Comparison of ENCODE assay signal across 19 mouse cellular contexts in genomic region chr11:107411576-107411975, GRCm38 (mm10). TPM values are rescaled to one million over a fixed set of nuclear protein-coding genes. Genes with fewer than 3 reads are reported as not detected.
DNase-seq lines count a peak whose midpoint lies in the region; ATAC-seq and TF ChIP-seq lines count a peak whose summit lies in the region.
"Had no signal": no experiment of that assay in that cellular context is flagged by ENCODE, and none has a peak within 500 bp of the region (broad histone marks: within the 10 kb centered on the region; RNA-seq: fewer than 3 reads in every experiment).

No protein-coding gene starts in this region.

- no peaks in the 10 kb centered on the region for H3K36me3 ChIP-seq in lung, embryonic 14.5 days (ENCODE audit: insufficient read depth)
- H3K36me3 ChIP-seq in lung, postnatal 0 days (ENCODE audit: insufficient read depth, low read length): no peaks in the 10 kb centered on the region
- no peaks in the 10 kb centered on the region; the same call in 1 of the 2 replicates for H3K36me3 ChIP-seq in embryonic facial prominence, embryonic 10.5 days (replicated peaks)
- H3K36me3 ChIP-seq: forebrain, embryonic 15.5 days; heart, embryonic 12.5 days; limb, embryonic 13.5 days; midbrain, embryonic 15.5 days had no signal

- peaks cover 41% of the 10 kb centered on the region for H3K4me1 ChIP-seq in lung, embryonic 14.5 days (ENCODE audit: insufficient read depth)
- peaks cover 4% of the 10 kb centered on the region; the same call in 1 of the 2 replicates for H3K4me1 ChIP-seq in lung, postnatal 0 days (ENCODE audit: insufficient read depth, low read depth, low read length)
- peaks cover 65% of the 10 kb centered on the region for H3K4me1 ChIP-seq in embryonic facial prominence, embryonic 10.5 days

- 0 out of 2 replicates have a peak overlapping the region, but pooled peaks have one; percentile 18 for H3K27ac ChIP-seq in lung, embryonic 14.5 days (ENCODE audit: low read depth)
- H3K27ac ChIP-seq in lung, postnatal 0 days (ENCODE audit: low read length): no peak overlapping the region
- 0 out of 2 replicates have a peak overlapping the region, but pooled peaks have one; percentile 40 for H3K27ac ChIP-seq in embryonic facial prominence, embryonic 10.5 days (replicated peaks)
- H3K27ac ChIP-seq: forebrain, embryonic 15.5 days; limb, embryonic 13.5 days; midbrain, embryonic 15.5 days had no signal

- H3K4me2 ChIP-seq in lung, embryonic 14.5 days: no peak overlapping the region
- H3K4me2 ChIP-seq in lung, postnatal 0 days (replicated peaks; ENCODE audit: low read depth, low read length): no peak overlapping the region
- H3K4me2 ChIP-seq: forebrain, embryonic 15.5 days; heart, embryonic 12.5 days; limb, embryonic 13.5 days; midbrain, embryonic 15.5 days had no signal

- no peak for DNase-seq in lung, embryonic 14.5 days
- DNase-seq in lung, postnatal 0 days (ENCODE audit: low spot score): no peak
- DNase-seq in ES-CJ7 (ENCODE audit: low read depth, low spot score): peak; percentile 30
- no peak for DNase-seq in embryonic facial prominence, embryonic 10.5 days (ENCODE audit: low spot score)
- DNase-seq in retina, adult 2 months (ENCODE audit: low read depth, low spot score): peak; percentile 52
- DNase-seq in right cerebral cortex, postnatal 4 days: no peak
- DNase-seq: adrenal gland, adult 8-10 months; cerebellum, postnatal 14 days; embryo, embryonic 11 days; kidney, adult 18-20 months; kidney, postnatal 25 days; lung, postnatal 4 days; thymus, adult 18-20 months had no signal

- no peak for TF ChIP-seq EP300 in lung, postnatal 0 days (IDR thresholded peaks at IDR 0.05)

- no peak for ATAC-seq in lung, embryonic 14.5 days (ENCODE audit: insufficient read depth)
- ATAC-seq in lung, postnatal 0 days: no peak
- no peak for ATAC-seq in inflammation-experienced regulatory T-cells, adult 6 months
- ATAC-seq: forebrain, embryonic 15.5 days; hindbrain, embryonic 16.5 days; midbrain, embryonic 15.5 days had no signal

- no peak overlapping the region for H3K4me3 ChIP-seq in lung, embryonic 14.5 days (ENCODE audit: low read depth, low read length)
- no peak overlapping the region for H3K4me3 ChIP-seq in lung, postnatal 0 days (ENCODE audit: low read depth, low read length)
- no peak overlapping the region for H3K4me3 ChIP-seq in embryonic facial prominence, embryonic 10.5 days
- H3K4me3 ChIP-seq: forebrain, embryonic 15.5 days; heart, embryonic 12.5 days; limb, embryonic 13.5 days; midbrain, embryonic 15.5 days had no signal

- H3K27me3 ChIP-seq in lung, embryonic 14.5 days (ENCODE audit: insufficient read depth, low read length): no peaks in the 10 kb centered on the region
- H3K27me3 ChIP-seq in lung, postnatal 0 days (replicated peaks; ENCODE audit: insufficient read depth, low read length): no peaks in the 10 kb centered on the region
- no peaks in the 10 kb centered on the region for H3K27me3 ChIP-seq in embryonic facial prominence, embryonic 10.5 days (replicated peaks; ENCODE audit: low read depth, poor library complexity, severe bottlenecking)
- H3K27me3 ChIP-seq: forebrain, embryonic 15.5 days; heart, embryonic 12.5 days; limb, embryonic 13.5 days; midbrain, embryonic 15.5 days had no signal

- no peaks in the 10 kb centered on the region for H3K9me3 ChIP-seq in lung, embryonic 14.5 days (ENCODE audit: low read depth, low read length)
- no peaks in the 10 kb centered on the region for H3K9me3 ChIP-seq in lung, postnatal 0 days (ENCODE audit: low read length)
- no peaks in the 10 kb centered on the region for H3K9me3 ChIP-seq in embryonic facial prominence, embryonic 10.5 days
- H3K9me3 ChIP-seq: forebrain, embryonic 15.5 days; heart, embryonic 12.5 days; limb, embryonic 13.5 days; midbrain, embryonic 15.5 days had no signal

- TF ChIP-seq CTCF in lung, embryonic 14.5 days (IDR thresholded peaks at IDR 0.05; ENCODE audit: low read depth): no peak
- no peak for TF ChIP-seq CTCF in lung, postnatal 0 days (IDR thresholded peaks at IDR 0.05)

- WGBS in lung, embryonic 14.5 days: 59% methylated on average over 9 of the region's 9 CpGs
- 63% methylated on average over 9 of the region's 9 CpGs for WGBS in lung, postnatal 0 days
- WGBS in embryonic facial prominence, embryonic 10.5 days: 85% methylated on average over 9 of the region's 9 CpGs

- H3K9ac ChIP-seq in lung, embryonic 14.5 days: no peak overlapping the region
- no peak overlapping the region for H3K9ac ChIP-seq in lung, postnatal 0 days (replicated peaks; ENCODE audit: low read depth)
- H3K9ac ChIP-seq: forebrain, embryonic 15.5 days; heart, embryonic 12.5 days; limb, embryonic 13.5 days; midbrain, embryonic 15.5 days had no signal

RNA-seq across cellular contexts. Expression of gene Pitpnc1, which starts 58.9 kb away (rescaled TPM):
- 16.2 and 17.3 TPM in 2 replicates for polyA plus RNA-seq in lung, embryonic 14.5 days (2014; fragmentation: Nextera tagmentation; extraction: Ambion mirVana)
- polyA plus RNA-seq in lung, postnatal 0 days (2015; fragmentation: Nextera tagmentation; extraction: Ambion mirVana): 16.3 and 22.2 TPM in 2 replicates
- polyA plus RNA-seq in embryonic facial prominence, embryonic 10.5 days (2016; fragmentation: Nextera tagmentation; extraction: Ambion mirVana): 37.1 and 42.5 TPM in 2 replicates
- polyA plus RNA-seq in inflammation-experienced regulatory T-cells, adult 6 months (2017; shearing (Covaris generic)): 100 to 1,000 TPM in 2 of 3 experiments, 10 to 100 TPM in 1; 72.1 to 124 (median 106) TPM

Comparison
In these comparisons a context has a peak if more than half of its experiments do, and no peak if none do; other contexts are left out.
1. DNase-seq: peak in ES-CJ7 (single experiment) and retina, adult 2 months (single experiment); none in lung, embryonic 14.5 days (single experiment), lung, postnatal 0 days (single experiment), embryonic facial prominence, embryonic 10.5 days (single experiment) and right cerebral cortex, postnatal 4 days (single experiment).